ENCODE assay signal across 10 mouse cellular contexts in genomic region chr11:97658751-97659266, GRCm38 (mm10). TPM values are rescaled to one million over a fixed set of nuclear protein-coding genes. Genes with fewer than 3 reads are reported as not detected.
DNase-seq lines count a peak whose midpoint lies in the region; ATAC-seq and TF ChIP-seq lines count a peak whose summit lies in the region.
"Had no signal": no experiment of that assay in that cellular context is flagged by ENCODE, and none has a peak within 500 bp of the region (broad histone marks: within the 10 kb centered on the region; RNA-seq: fewer than 3 reads in every experiment).

No protein-coding gene starts in this region.

- no peak for TF ChIP-seq POLR2A in CH12.LX (IDR thresholded peaks at IDR 0.05; ENCODE audit: low read depth, low read length)

- no peaks in the 10 kb centered on the region for H3K36me3 ChIP-seq in heart, embryonic 12.5 days
- H3K36me3 ChIP-seq in CH12.LX (replicated peaks in 1 of 2; ENCODE audit: control insufficient read depth in 1 of 2, insufficient read depth in 1 of 2, low read length in 1 of 2): peaks cover 14 to 42% of the 10 kb centered on the region in 2 experiments
- no peaks in the 10 kb centered on the region for H3K36me3 ChIP-seq in embryonic facial prominence, embryonic 14.5 days (ENCODE audit: control insufficient read depth, insufficient read depth, low read length)
- H3K36me3 ChIP-seq in liver, embryonic 13.5 days: no peaks in the 10 kb centered on the region

- TF ChIP-seq EP300 in CH12.LX (IDR thresholded peaks at IDR 0.05; ENCODE audit: low read length): no peak

- TF ChIP-seq CTCF in CH12.LX (conservative IDR thresholded peaks at IDR 0.05 in 1 of 2, IDR thresholded peaks at IDR 0.05 in 1 of 2; ENCODE audit: low read depth in 2 of 2, low read length in 2 of 2): no peak

- H3K9me3 ChIP-seq in heart, embryonic 12.5 days (replicated peaks): no peaks in the 10 kb centered on the region
- peaks cover 3% of the 10 kb centered on the region for H3K9me3 ChIP-seq in CH12.LX (replicated peaks; ENCODE audit: low read length)
- H3K9me3 ChIP-seq in embryonic facial prominence, embryonic 14.5 days (ENCODE audit: control insufficient read depth, low read length): no peaks in the 10 kb centered on the region
- no peaks in the 10 kb centered on the region for H3K9me3 ChIP-seq in liver, embryonic 13.5 days (replicated peaks)

- peak overlapping the region; percentile 82 for H3K4me3 ChIP-seq in heart, embryonic 12.5 days
- peak overlapping the region; percentile 82 to 88 (median 87) for H3K4me3 ChIP-seq in CH12.LX (replicated peaks in 1 of 3; ENCODE audit: low read depth in 2 of 3, low read length in 2 of 3, poor library complexity in 1 of 3)
- no peak overlapping the region for H3K4me3 ChIP-seq in embryonic facial prominence, embryonic 14.5 days (ENCODE audit: low read depth, low read length)
- H3K4me3 ChIP-seq in liver, embryonic 13.5 days (replicated peaks): peak overlapping the region; percentile 69

- no peak for TF ChIP-seq RAD21 in CH12.LX (IDR thresholded peaks at IDR 0.05; ENCODE audit: low read depth, low read length)

- no peak overlapping the region for H3K27ac ChIP-seq in heart, embryonic 12.5 days (ENCODE audit: poor library complexity, severe bottlenecking)
- H3K27ac ChIP-seq in CH12.LX (ENCODE audit: insufficient read depth, low read depth): peak overlapping the region; percentile 98
- no peak overlapping the region for H3K27ac ChIP-seq in embryonic facial prominence, embryonic 14.5 days (replicated peaks; ENCODE audit: low read depth, low read length)
- H3K27ac ChIP-seq in liver, embryonic 13.5 days: no peak overlapping the region; the same call in 1 of the 2 replicates

- H3K4me2 ChIP-seq in heart, embryonic 12.5 days: peak overlapping the region; percentile 76
- peak overlapping the region; percentile 87 for H3K4me2 ChIP-seq in CH12.LX (ENCODE audit: insufficient read depth, low read depth, poor library complexity, severe bottlenecking)
- H3K4me2 ChIP-seq in embryonic facial prominence, embryonic 14.5 days (ENCODE audit: low read depth, low read length): peak overlapping the region; percentile 74; the same call in 1 of the 2 replicates
- H3K4me2 ChIP-seq in liver, embryonic 13.5 days: peak overlapping the region; percentile 80

- H3K27me3 ChIP-seq in heart, embryonic 12.5 days (replicated peaks): no peaks in the 10 kb centered on the region
- H3K27me3 ChIP-seq in CH12.LX (replicated peaks): no peaks in the 10 kb centered on the region
- peaks cover 18% of the 10 kb centered on the region for H3K27me3 ChIP-seq in embryonic facial prominence, embryonic 14.5 days (replicated peaks; ENCODE audit: control insufficient read depth, insufficient read depth, low read length)
- H3K27me3 ChIP-seq in liver, embryonic 13.5 days: peaks cover 58% of the 10 kb centered on the region
- H3K27me3 ChIP-seq: Patski had no signal

- peaks cover 18% of the 10 kb centered on the region for H3K79me2 ChIP-seq in CH12.LX (replicated peaks; ENCODE audit: control insufficient read depth, extremely low read depth, insufficient read depth, poor library complexity, severe bottlenecking)

- H3K4me1 ChIP-seq in heart, embryonic 12.5 days (replicated peaks): peaks cover 52% of the 10 kb centered on the region
- H3K4me1 ChIP-seq in CH12.LX (ENCODE audit: control insufficient read depth in 1 of 2, insufficient read depth in 2 of 2): peaks cover 17 to 48% of the 10 kb centered on the region in 2 experiments
- peaks cover 25% of the 10 kb centered on the region for H3K4me1 ChIP-seq in embryonic facial prominence, embryonic 14.5 days (ENCODE audit: control insufficient read depth, insufficient read depth, low read length)
- peaks cover 44% of the 10 kb centered on the region for H3K4me1 ChIP-seq in liver, embryonic 13.5 days (replicated peaks)

- no peak for ATAC-seq in heart, embryonic 12.5 days (ENCODE audit: insufficient number of reproducible peaks, low FRiP score)
- no peak for ATAC-seq in embryonic facial prominence, embryonic 14.5 days (ENCODE audit: low read depth)
- no peak for ATAC-seq in liver, embryonic 13.5 days (ENCODE audit: low read depth)
- ATAC-seq: Patski had no signal

- in situ Hi-C loops in CH12.LX (cut with MboI; ENCODE audit: low pct_ligation_motif_present, low pct_unique_long_range_greater_than_20kb, low sequenced_read_pairs): no loop called here

- no peak for DNase-seq in heart, postnatal 4 days
- no peak for DNase-seq in CH12.LX (ENCODE audit: extremely low read depth)
- DNase-seq in embryonic facial prominence, embryonic 14.5 days (ENCODE audit: low spot score): no peak
- DNase-seq in liver, embryonic 13.5 days: no peak
- no peak for DNase-seq in layer of hippocampus, postnatal 14 days (ENCODE audit: low spot score in 2 of 2)
- DNase-seq in kidney, postnatal 10 days: no peak
- DNase-seq in thymus, adult 18-20 months: no peak

- WGBS in heart, embryonic 12.5 days: 19% methylated on average over 11 of the region's 11 CpGs
- WGBS in embryonic facial prominence, embryonic 14.5 days: 72% methylated on average over 11 of the region's 11 CpGs
- whole genome bisulfite sequencing in liver, embryonic 13.5 days (ENCODE audit: insufficient replicate concordance): 34% methylated on average over 11 of the region's 11 CpGs

- H3K9ac ChIP-seq in heart, embryonic 12.5 days: no peak overlapping the region
- H3K9ac ChIP-seq in CH12.LX (ENCODE audit: insufficient read depth, low read depth): peak overlapping the region; percentile 82
- no peak overlapping the region for H3K9ac ChIP-seq in embryonic facial prominence, embryonic 14.5 days (ENCODE audit: low read depth, low read length)
- H3K9ac ChIP-seq in liver, embryonic 13.5 days: no peak overlapping the region

- dilution Hi-C loops in CH12.LX (cut with MboI; ENCODE audit: extremely low pct_ligation_motif_present, extremely low pct_unique_long_range_greater_than_20kb, low sequenced_read_pairs): no loop called here

TF ChIP-seq in CH12.LX, 34 proteins besides CTCF, POLR2A, EP300 and RAD21 (continues in another document):
- no peak for TF ChIP-seq ZKSCAN1 (IDR thresholded peaks at IDR 0.05; ENCODE audit: borderline replicate concordance, low read depth, low read length)
- TF ChIP-seq CHD2 (IDR thresholded peaks at IDR 0.05; ENCODE audit: low read length): no peak
- TF ChIP-seq SMC3 (IDR thresholded peaks at IDR 0.05; ENCODE audit: low read depth, low read length): no peak
- TF ChIP-seq ZMIZ1 (IDR thresholded peaks at IDR 0.05; ENCODE audit: low read depth, low read length): no peak
- no peak for TF ChIP-seq MYC (IDR thresholded peaks at IDR 0.05; ENCODE audit: low read depth, low read length)
- TF ChIP-seq ZNF384 (IDR thresholded peaks at IDR 0.05; ENCODE audit: low read depth, low read length): no peak

RNA-seq across cellular contexts. Expression of gene Mllt6, which starts 4.4 kb away (rescaled TPM):
- 1.8 and 2.2 TPM in 2 replicates for polyA plus RNA-seq in heart, embryonic 12.5 days (2016; fragmentation: Nextera tagmentation; extraction: Ambion mirVana)
- total RNA-seq in heart, postnatal 4 days (2021): 10 to 100 TPM; 50.2 to 51.1 TPM
- total RNA-seq in CH12.LX (2012; rRNA removed): 50.7 and 55.6 TPM in 2 replicates
- total RNA-seq in CH12.LX (2014; rRNA removed): 24.3 and 25.3 TPM in 2 replicates
- 38.3 and 43.0 TPM in 2 replicates for polyA plus RNA-seq in CH12.LX (2012; ENCODE audit: insufficient read length, low read depth)
- polyA plus RNA-seq in embryonic facial prominence, embryonic 14.5 days (2014; fragmentation: Nextera tagmentation; extraction: Ambion mirVana): 3.5 and 4.5 TPM in 2 replicates
- 0.17 and 0.23 TPM in 2 replicates for polyA plus RNA-seq in liver, embryonic 13.5 days (2015; fragmentation: Nextera tagmentation; extraction: Ambion mirVana)
- 10 to 100 TPM; 72.8 to 83.8 TPM for total RNA-seq in layer of hippocampus, postnatal 14 days (2021)

RNA-seq across cellular contexts. Expression of gene Cisd3, which starts 26.8 kb away (rescaled TPM):
- 40.5 and 44.8 TPM in 2 replicates for polyA plus RNA-seq in heart, embryonic 12.5 days (2016; fragmentation: Nextera tagmentation; extraction: Ambion mirVana)
- total RNA-seq in heart, postnatal 4 days (2021): 10 to 100 TPM; 96.7 to 98.0 TPM
- 141 and 157 TPM in 2 replicates for total RNA-seq in CH12.LX (2012; rRNA removed)
- 63.8 and 66.1 TPM in 2 replicates for total RNA-seq in CH12.LX (2014; rRNA removed)
- 169 and 221 TPM in 2 replicates for polyA plus RNA-seq in CH12.LX (2012; ENCODE audit: insufficient read length, low read depth)
- 24.5 and 29.3 TPM in 2 replicates for polyA plus RNA-seq in embryonic facial prominence, embryonic 14.5 days (2014; fragmentation: Nextera tagmentation; extraction: Ambion mirVana)
- polyA plus RNA-seq in liver, embryonic 13.5 days (2015; fragmentation: Nextera tagmentation; extraction: Ambion mirVana): 11.7 and 13.3 TPM in 2 replicates
- total RNA-seq in layer of hippocampus, postnatal 14 days (2021): 10 to 100 TPM; 47.1 to 50.2 TPM

RNA-seq across cellular contexts. Expression of gene Epop, which starts 29.3 kb away (rescaled TPM):
- 2.0 and 2.5 TPM in 2 replicates for polyA plus RNA-seq in heart, embryonic 12.5 days (2016; fragmentation: Nextera tagmentation; extraction: Ambion mirVana)
- 1 to 10 TPM; 1.4 TPM for total RNA-seq in heart, postnatal 4 days (2021)
- 4.2 and 5.0 TPM in 2 replicates for total RNA-seq in CH12.LX (2012; rRNA removed)
- total RNA-seq in CH12.LX (2014; rRNA removed): 1.7 and 2.1 TPM in 2 replicates
- polyA plus RNA-seq in CH12.LX (2012; ENCODE audit: insufficient read length, low read depth): 8.3 and 8.4 TPM in 2 replicates
- 2.4 and 3.4 TPM in 2 replicates for polyA plus RNA-seq in embryonic facial prominence, embryonic 14.5 days (2014; fragmentation: Nextera tagmentation; extraction: Ambion mirVana)
- polyA plus RNA-seq in liver, embryonic 13.5 days (2015; fragmentation: Nextera tagmentation; extraction: Ambion mirVana): 0.65 and 0.69 TPM in 2 replicates
- 10 to 100 TPM; 12.1 to 13.5 TPM for total RNA-seq in layer of hippocampus, postnatal 14 days (2021)

RNA-seq across cellular contexts. Expression of gene Pcgf2, which starts 41.5 kb away (rescaled TPM):
- 11.0 and 12.3 TPM in 2 replicates for polyA plus RNA-seq in heart, embryonic 12.5 days (2016; fragmentation: Nextera tagmentation; extraction: Ambion mirVana)
- 10 to 100 TPM; 31.3 to 31.8 TPM for total RNA-seq in heart, postnatal 4 days (2021)
- total RNA-seq in CH12.LX (2012; rRNA removed): 5.6 and 7.9 TPM in 2 replicates
- 0.81 and 0.99 TPM in 2 replicates for total RNA-seq in CH12.LX (2014; rRNA removed)
- polyA plus RNA-seq in CH12.LX (2012; ENCODE audit: insufficient read length, low read depth): 16.3 and 19.5 TPM in 2 replicates
- polyA plus RNA-seq in embryonic facial prominence, embryonic 14.5 days (2014; fragmentation: Nextera tagmentation; extraction: Ambion mirVana): 12.7 and 13.2 TPM in 2 replicates
- polyA plus RNA-seq in liver, embryonic 13.5 days (2015; fragmentation: Nextera tagmentation; extraction: Ambion mirVana): 2.3 and 3.6 TPM in 2 replicates
- total RNA-seq in layer of hippocampus, postnatal 14 days (2021): 10 to 100 TPM; 29.9 to 32.7 TPM
- total RNA-seq: monocyte, adult 5-6 weeks had no signal

RNA-seq across cellular contexts. Expression of gene Psmb3, which starts 44.4 kb away (rescaled TPM):
- 342 and 374 TPM in 2 replicates for polyA plus RNA-seq in heart, embryonic 12.5 days (2016; fragmentation: Nextera tagmentation; extraction: Ambion mirVana)
- 100 to 1,000 TPM; 186 to 196 TPM for total RNA-seq in heart, postnatal 4 days (2021)
- total RNA-seq in CH12.LX (2012; rRNA removed) (863 and 969 TPM in 2 replicates), CH12.LX (2014; rRNA removed) (1,070 and 1,251 TPM in 2 replicates)
- polyA plus RNA-seq in CH12.LX (2012; ENCODE audit: insufficient read length, low read depth): 560 and 594 TPM in 2 replicates
- 474 and 478 TPM in 2 replicates for polyA plus RNA-seq in embryonic facial prominence, embryonic 14.5 days (2014; fragmentation: Nextera tagmentation; extraction: Ambion mirVana)
- 335 and 374 TPM in 2 replicates for polyA plus RNA-seq in liver, embryonic 13.5 days (2015; fragmentation: Nextera tagmentation; extraction: Ambion mirVana)
- total RNA-seq in layer of hippocampus, postnatal 14 days (2021): 100 to 1,000 TPM; 140 to 149 TPM
